Mouse (Mus musculus): ENCODE results near the gene Npcd.

Npcd gene

DNA sequence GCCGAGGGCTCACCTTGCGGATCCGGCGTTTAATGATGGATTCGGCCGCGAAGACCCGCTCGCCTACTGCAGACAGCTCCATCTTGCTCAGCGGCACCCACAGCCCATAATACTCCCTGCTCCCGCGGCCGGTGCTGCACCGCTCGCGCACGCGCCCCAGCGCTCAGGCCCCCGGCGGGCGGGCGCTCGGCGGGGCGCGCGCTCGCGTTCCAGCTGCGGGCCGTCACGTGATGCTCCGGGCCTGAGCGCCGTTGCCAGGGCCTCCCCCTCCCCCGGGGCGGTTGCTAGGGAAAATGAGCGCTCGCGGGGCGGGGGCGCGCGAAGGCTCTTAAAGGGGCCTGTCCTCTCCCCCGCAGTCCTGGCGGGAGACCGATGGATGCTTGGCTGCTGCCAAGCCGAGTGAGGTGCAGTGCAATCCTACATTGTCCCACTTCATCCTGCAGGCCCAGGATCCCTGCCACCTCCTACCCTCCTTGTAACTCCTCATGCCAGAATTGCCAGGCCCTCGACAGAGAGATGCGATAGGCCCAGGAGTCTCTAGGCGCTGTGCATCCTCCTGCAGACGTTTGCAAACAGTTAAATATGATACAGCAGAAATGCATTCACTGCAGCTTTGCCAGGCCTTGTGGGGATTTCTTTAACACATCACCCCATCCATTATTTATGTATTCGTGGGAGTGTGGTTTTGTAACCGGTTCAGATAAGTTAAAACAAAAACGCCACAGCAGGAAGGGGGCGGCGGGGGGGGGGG is at the start of gene Npcd, which contains the start of gene Cbx6:
TSS of gene Npcd (minus strand) at position 108 of the 751 bp plus-strand sequence.
TSS of gene Cbx6 (minus strand) at position 559 of the 751 bp plus-strand sequence.
- peak; percentile 99 for DNase-seq

DNA sequence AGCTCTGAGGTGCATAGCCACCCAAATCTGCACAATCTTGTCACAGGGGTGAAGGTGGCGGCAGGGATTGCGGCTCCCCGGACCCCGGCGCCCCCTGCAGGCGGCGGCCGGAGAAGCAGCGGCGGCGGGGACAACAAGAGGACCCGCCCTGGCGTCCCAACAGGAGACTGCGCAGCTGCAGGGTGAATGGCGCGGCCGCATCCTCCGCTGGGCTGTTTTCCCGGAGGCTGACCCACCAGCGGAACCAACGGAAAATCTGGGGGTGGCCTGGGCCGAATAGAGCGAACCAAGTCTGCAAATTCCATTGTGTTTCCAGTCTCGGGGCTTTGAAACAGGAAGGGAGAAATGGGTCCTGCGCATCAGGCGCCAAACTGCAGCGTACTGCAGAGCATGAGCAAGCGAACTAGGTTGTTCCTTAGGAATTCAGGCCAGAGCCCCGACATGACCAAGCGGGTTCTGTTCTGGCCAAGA is 49.4 kb upstream of the Npcd start:
- peak; percentile 95 for DNase-seq

GRCm38 (mm10) chr15:79882623-79883267 is 48.7 kb upstream of the Npcd start:
- no peak for DNase-seq

DNA sequence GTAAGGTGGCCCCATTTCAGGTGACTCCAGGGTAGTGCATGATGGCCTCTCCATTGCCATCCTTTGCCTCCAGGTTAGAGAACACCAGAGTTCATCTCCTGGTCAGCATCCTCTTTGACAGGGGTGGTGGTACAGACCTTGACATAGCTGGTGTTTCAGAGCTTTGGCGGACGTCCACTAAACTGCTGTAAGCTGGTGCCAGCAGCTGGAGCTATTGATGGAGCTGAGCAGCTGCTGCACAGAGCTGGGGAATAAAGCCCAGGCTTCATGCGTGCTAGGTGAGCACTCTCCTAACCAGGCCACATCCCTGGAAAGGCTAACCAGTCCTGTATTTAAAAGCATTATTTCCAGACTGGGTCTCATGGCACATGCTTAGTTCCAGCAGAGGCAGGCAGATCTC is 46.4 kb upstream of the Npcd start:
- no peak for DNase-seq

DNA sequence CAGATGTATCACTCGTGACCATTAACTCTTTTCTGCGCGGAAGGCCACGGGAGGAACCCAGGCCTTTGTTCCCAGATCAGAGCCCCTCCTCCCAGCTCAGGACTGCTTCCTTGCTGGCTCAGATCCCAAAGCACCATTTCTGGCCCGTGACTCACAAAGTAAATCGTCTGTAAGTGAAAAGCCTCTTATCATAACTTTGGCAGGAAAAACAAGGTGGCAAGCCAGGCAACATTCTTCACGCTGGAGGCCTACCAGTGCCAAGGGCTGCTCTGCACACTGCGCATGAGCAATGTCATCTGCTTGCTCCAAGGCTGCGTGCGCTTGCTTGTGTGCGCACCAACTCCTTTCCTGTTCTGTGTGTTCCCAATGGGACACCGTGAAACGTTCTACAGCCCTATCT is 45.3 kb upstream of the Npcd start:
- DNase-seq, result no peak

DNA sequence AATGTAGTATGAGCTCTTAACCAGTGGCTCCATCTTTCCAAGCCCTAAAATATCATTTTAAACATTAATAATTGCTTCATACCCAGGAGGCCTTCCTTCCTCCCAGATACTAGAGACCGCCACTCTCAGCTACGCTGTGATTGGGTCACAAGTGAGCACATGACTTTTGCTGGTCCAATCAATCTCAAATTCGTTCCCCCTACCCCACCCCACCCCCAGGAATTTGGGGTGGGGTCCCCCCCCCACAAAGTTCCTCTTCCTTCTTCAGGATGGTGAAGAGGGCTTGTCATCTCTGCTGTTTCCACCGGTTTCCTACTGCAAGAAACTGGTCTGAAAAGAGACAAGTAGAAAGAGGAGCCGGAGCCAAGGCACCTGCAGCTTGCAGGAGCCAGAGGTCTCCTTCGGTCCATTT is 44.7 kb upstream of the Npcd start:
- no peak for DNase-seq

DNA sequence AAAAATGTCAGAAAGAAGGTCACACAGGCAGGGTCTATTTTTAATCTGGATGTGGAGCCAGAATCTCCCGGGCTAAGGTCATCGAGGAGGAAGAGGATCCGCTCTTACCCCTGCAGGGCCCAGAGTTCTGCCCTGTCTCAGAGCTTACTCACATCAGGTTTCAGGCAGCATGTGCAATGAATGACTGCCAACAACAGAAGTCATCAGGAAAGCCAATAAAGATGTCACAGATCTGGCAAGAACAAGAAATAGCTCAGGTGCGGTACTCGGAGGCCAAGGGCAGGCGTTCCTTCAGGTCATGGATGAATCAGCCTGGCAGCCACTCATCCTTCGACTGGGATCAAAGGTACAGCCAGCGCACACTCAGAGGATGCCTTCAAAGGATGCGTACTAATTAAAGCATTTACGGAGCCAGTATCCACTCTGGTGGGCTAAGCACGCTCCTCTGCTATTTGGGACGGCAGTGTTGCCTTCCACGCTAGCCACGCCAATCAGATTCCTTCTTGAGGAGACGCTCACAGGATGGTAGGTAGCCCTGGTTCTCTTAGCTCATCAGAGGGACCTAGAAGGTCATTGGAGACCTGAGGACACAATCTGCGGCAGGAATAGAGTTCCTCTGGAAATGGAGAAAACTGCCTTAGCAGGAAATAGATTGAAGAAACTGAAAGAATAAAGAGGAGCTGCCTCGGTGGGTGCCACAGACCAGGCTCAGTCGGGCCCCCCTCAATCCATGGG is 41.4 kb upstream of the Npcd start:
- no peak for DNase-seq

GRCm38 (mm10) chr15:79873995-79874394 is 40.0 kb upstream of the Npcd start:
- DNase-seq, result no peak

DNA sequence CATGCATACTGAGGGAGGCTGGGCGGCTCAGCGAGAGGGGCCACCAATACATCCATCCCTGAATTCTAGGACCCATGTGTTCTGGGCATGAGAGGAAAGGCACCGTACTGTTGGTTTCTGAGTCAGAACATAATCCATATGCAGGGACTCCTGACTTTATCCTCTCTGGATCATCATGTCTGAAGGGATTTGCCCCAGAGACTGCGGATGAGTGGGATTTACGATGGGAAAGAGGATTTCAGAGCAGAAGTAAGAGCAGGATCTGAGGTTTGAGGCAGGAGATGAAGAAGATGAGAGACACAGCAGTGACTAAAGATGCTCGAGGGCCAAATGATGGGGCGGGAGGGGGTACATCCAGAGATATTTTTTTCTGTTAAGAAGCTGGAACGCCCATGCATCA is 39.5 kb upstream of the Npcd start:
- no peak for DNase-seq

DNA sequence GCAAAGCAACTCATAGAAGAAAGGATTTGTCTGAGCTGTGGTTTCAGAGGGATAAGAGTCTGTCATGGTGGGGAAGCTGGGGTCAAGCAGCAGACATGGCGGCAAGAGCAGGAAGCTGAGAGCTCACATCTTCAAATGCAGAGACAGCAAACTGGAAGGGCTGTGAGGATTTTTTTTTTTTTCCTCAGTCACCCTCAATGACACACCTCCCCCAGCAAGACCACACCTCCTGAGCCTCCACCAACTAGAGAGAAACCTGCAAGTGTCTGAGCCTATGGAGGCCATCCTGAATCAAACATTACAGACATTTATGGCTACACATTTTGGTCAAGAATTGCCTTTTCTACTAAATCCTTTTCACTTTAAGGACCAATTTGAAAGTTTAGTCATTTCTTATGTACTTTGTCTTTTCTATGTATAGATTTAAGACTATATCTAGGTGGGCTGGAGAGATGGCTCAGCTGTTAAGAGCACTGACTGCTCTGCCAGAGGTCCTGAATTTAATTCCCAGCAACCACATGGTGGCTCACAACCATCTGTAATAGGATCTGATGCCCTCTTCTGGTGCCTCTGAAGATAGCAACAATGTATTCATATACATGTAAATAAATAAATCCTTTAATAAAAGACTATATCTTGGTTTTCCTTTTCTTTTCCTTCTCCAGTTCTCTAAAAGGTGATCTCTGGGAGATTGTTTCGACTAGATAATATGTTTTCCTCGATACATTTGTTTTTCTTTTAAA is 33.4 kb upstream of the Npcd start:
- no peak for DNase-seq

DNA sequence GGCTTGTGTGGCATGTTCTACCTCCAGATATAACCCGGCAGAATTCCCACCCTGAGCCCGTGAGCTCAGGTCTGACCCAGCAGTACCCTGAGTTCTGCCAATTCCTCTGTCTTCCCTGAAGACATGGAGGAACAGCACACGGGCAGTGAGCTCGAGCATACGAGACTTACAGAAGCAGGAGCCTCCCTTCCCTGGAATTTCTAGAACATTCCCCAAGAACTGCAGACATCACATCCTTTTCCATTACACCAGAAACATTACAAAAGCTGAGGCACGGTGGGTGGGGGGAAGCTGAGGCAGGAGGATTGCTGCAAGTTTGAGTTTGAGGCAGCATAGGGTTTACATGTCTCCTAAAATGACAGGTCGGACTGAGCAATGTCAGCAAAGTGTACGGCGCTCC is 25.8 kb upstream of the Npcd start:
- DNase-seq, result no peak

- DNase-seq, result no peak
Observed at GRCm38 (mm10) chr15:79858979-79859378, 24.9 kb upstream of the Npcd start.

DNA sequence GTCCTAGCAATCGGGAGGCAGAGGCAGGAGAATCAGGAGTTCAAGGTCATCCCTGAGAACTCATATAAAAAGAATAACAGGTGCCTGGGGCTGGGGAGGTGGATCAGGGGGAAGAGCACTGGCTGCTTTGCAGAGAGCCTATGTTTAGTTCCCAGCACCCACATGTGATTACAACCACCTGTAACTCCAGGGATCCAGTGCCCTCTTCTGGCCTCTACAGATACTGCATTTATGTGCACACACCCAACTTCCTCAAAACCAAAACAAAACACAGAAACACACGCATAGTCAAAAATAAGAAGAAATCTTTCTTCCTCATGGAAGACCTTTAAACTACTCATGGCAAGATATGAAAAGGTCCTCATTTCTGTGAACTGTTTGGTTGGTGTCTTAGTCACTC is 16.1 kb upstream of the Npcd start:
- no peak for DNase-seq

DNA sequence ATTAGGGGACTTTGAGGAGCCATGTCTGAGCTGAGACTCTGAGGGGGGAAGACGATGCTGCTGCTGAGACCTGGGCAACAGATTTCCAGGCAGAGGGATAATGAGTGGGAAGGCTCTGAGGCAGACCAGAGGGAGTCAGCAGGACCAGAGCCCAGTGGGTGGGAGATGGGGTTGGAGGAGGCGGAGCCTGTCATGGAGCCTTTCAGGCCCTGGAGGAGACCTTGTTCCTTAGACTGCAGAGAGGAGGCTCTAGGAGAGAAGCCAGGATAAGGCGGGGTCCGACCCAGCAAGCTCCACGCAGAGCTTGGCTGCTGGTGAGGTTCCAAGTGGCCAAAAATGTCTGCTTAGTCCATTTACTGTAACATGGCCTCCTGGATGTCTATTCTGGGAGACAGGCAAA is 13.1 kb upstream of the Npcd start:
- no peak for DNase-seq

GRCm38 (mm10) chr15:79845986-79846385 is 11.9 kb upstream of the Npcd start:
- DNase-seq, result no peak

DNA sequence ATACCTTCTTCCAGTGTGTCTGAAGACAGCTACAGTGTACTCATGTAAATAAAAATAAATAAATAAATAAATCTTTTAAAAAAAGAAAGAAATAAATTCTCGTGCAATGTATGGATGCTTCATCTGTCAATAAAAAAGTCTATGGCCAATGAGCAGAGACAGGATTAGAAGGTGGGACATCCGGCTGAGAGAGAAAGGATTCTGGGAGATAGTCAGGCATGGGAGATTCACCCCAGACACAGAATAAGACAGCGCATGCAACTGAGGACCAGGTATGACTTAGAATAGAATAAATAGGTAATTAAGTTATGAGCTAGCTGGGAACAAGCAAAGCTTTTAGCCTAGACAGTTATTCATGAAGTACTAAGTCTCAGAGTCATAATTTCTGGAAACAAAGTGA is 8.9 kb upstream of the Npcd start:
- no peak for DNase-seq

DNA sequence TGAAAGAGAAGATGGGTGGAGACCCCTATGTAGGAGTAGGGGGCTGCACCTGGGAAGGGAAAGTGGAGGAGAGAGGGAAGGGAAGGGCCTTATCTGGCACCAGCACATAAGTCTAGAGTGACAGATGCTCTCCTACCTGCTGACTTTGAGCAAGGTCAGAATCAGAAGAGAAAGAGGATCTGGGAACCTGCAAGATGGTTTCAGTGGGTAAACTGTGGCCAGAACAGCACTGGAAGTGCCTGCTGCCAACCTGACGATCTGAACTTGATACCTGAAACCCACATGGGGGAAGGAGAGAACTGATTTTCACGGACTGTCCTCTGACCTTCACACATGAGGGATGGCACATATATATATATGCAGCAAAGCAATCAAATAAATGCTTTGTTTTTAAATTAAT is 6.2 kb upstream of the Npcd start:
- no peak for DNase-seq

- DNase-seq, result no peak
Observed at GRCm38 (mm10) chr15:79834881-79835260, 834 bp upstream of the Npcd start.

DNA sequence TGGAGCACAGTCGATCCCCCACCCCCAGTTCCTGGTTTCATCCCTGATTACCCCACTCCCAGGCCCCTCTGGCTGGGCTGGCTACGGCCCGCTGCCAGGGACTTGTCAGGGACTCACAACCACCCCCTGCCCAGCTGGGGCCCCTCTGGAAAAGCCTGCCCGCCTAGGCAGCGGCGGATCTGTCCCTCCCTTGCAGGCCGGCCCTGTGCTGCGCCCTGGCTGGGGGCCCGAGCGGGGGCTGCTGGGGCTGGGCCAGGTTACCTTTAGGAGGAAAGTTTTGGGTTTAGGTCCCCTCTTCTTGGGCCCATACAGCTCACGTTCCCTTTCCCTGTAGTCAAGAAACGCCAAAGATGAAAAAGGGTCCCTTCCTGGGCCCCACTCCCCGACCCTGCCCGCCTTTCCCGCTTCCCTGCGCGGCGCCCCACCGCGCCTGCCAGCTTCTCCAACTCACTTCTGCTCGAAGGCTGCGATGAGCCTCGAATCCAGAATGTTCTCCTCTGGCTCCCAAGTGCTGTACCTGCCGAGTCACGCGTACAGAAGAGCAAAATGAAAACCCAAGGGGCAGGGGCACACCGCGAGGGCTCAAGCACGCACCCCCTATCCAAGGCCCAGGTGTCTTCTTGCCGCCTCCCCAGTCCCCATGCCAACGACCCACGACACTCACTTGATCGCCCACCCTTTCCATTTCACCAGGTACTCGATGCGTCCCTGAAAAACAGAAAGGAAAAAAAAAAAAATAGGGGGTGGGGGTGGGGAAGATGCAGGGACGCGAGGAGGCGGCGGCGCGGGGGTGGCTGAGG is 586 bp downstream of the Npcd start:
- DNase-seq, result peak; percentile 58

DNA sequence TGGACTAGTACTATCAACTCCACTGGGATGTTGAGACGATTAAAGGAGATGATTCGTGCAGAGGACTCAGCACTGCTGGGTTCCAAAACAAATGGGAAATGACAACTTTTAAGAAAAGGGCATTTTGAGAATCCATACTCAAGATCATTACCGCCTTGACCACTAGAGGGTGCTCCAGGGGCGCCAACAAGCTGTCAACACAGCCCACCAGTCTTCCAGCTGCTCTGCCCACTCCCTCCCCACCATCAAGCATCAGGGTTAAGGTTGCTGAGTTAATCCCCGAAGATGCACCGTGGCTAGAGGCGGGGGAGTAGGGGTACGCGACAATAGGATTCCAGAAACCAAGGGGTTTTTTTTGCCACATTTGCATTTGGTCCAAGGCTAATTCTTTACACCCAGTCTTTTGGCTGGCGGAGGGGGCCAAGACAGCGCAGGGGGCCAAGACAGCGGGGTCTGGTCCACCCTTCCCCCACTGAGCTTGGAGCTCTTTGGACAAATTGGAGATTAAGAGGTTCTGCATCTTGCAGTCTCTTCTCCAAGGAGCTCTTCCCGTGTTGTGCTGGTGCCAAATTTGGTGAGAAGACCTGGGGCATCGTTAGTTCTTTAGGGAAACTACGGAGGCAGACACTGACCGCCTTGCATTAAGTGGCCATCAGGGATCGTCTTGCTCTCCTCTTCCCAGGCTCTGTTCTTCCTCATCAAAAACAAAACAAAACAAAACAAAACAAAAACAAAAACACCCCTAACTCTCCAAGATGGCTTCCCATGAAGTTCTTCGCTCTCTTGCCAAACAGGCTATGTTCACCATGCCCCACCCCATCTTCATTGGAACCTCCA is 1.8 kb downstream of the Npcd start:
- DNase-seq, result peak; percentile 84

DNA sequence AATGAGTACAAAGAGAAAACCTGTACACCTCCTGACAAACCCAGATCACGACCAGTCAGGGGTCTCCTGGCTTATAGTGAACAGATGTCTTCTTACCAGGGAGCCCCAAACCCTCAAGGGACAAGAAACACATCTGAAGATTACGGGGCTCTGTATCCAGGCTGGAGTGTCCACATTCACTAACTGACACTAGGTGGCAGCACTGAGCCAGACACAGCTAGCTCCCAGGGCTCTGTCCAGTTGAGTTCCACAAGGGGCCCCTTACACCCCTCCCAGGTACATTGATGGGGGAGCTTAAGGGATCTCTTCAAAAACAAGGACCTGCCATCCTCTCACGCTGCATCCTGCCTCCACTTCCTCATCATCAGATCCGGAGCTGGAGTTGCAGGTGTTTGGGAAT is 3.6 kb downstream of the Npcd start:
- peak; percentile 73 for DNase-seq

All from thymus, postnatal 25 days (tissue).